Mouse (Mus musculus) spleen, embryonic (tissue): ENCODE results near the gene Rab37.

Experiments used
- CTCF ChIA-PET: fragments of 350-600 bp; sonication (Branson Sonifier 250); formaldehyde crosslinking; loops from one replicate; lab custom pipeline; 2022; lab: Charles Lee

The Rab37 gene

DNA sequence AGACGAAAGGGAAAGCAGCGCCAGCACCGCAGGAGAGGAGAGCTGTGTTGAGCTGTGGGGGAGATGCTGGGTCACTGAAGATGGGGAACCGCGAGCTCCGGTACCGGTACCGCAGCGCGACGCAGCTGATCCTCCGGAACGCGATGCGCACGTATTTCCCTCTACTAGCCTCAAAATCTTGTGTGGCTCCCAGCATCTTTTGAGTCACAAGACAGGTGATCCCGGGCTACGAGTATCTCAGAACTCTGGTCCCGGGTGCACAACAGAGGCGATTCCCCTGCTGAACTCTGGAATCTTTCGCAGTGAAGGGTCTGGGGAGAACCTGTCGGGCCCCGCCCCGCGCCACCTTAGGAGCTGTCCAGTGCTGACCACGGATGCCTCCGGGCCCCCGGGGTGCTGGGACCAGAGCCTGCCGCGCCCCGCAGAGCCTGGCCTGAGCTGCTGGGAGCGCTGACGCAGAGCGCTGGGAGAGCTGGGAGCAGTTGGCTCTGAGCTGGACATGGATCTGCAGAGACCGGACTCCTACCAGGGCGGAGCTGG lies at the start of gene Rab37:
TSS of gene Rab37 (plus strand) at position 70 of the 540 bp plus-strand sequence.
- CTCF ChIA-PET: interaction anchor here (1.1 kb wide), 2 partner anchors 9 to 62 kb away, joined by 3 to 5 read pairs; no protein-coding TSS in a partner anchor

DNA sequence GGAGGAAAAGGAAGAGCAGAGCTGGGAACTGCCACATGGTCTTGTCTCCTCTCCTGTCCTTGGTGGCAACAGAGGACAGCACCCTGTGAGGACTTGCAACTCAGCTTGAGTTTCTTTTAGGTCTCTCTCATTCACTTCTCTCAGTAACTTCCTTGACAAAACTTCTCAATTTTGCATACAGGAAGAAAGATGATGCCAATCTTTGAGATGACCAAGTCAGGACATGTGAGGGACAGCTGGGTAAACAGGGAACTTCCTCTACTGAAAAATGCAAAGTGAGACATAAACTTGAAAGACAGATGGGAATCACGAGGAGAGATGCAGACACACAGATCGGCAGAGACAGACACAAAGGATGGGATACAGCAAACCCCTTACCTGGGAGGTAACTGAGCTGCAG lies 43.0 kb upstream of the Rab37 start, which contains the start of gene Cd300ld3:
TSS of gene Cd300ld3 (minus strand) at position 151 of the 400 bp plus-strand sequence.
- CTCF ChIA-PET: no interaction called here

DNA sequence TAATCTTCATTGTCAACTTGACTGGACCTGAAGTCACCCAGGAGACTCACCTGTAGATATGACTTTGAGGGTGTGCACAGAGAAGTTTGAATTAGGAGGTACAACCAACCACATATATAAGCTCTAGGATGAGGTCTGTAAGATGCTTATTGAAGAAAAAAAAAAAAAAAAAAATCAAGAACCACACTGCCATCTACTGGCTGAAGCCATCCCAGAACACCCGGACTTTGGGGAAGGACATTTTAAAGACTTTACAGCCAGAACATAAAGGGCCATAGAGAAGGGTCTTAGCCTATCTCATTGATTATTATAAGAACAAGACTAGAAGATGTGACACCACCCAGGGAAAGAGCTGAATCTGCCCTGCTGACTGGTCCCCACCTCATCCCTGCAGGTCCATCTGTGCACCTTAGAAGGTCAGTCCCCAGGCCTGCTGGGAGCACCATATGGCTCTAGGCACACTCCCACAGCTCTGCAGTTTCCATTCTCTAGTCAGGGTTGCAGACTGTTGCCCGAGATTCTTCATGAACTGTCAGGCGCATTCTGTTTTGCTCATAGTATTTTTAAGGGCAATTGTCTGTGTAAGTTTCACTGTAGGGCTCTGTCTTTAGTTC lies 41.8 kb upstream of the Rab37 start:
- CTCF ChIA-PET: interaction anchor here (0.6 to 0.7 kb wide), 4 partner anchors 16 to 346 kb away, joined by 4 to 11 read pairs (median 8); no protein-coding TSS in a partner anchor

DNA sequence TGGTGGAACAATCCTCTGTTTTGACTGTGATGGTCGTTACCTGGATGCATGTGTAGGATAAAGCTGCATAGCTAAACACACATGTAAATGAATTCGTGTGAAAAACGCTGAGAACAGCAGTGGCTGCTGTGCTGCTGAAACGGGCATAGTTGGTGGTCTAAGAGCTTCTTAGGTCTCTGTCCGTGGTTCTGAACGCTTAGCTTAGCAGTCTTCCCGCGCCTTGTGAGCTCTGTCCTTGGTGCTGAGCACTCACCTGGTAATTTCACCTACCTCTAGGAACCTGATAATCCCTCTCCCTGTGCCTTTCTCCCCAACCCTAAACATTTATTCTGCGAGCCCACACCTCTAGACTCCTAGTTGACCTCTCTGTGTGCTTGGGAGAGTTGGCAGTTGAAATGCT lies 39.0 kb upstream of the Rab37 start:
- CTCF ChIA-PET: no interaction called here

DNA sequence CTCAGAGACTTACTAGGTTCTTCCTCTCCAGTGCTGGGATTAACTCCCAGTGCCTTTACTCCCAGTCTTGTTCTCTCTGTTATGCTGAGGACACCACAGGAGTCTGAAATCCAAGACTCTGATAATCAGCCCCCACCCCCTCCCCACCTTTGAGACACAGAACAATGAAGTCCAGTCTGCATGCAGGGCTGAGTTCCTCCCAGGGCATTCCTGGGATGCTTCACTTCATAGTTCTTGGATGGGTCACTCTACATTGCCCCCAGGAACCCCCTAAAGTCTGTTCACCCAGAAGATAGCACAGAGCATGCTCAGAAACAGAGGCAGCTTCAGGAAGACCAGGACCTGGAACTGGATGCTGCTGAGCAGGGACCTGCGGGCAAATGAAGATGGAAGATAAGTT lies 38.2 kb upstream of the Rab37 start:
- CTCF ChIA-PET: interaction anchor here (0.7 kb wide), 1 partner anchor 239 kb away, joined by 17 read pairs; no protein-coding TSS in a partner anchor

DNA sequence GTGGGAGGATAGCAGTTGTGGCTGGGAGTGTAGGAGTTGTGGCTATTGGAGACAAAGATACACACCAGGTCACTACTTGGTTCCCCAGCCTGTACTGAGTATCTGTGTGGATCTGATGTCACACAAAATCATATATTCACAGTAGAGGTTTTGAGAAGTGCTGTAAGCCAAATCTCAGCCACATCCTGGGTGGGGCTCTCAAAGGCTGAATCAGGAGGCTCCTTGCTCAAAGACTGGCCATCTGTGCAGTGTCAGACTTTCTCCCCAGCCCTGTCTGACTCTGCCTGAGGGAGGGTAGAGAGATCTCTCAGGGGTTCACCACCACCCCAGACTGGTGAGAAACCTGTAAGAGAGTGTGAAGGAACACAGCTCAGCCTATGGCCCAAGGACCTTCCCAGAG lies 36.7 kb upstream of the Rab37 start:
- CTCF ChIA-PET: no interaction called here

DNA sequence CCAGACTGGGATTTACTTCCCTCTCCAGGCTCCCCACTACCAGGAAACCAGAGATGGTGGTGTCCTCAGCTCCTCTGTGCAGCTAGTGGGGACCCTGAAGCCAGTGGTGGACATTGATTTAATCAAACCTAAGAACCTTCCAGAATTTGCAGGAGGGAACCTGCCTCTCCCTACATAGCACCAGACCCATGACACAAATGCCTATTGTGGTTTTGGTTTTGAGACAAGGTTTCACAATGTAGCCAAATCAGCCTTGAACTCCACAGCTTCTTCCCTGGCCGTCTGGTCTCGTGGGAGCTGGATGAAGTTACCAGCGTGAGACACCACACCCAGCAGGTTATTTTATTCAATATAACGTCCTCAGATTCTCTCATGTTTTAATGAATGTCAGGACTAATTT lies 32.5 kb upstream of the Rab37 start:
- CTCF ChIA-PET: no interaction called here

DNA sequence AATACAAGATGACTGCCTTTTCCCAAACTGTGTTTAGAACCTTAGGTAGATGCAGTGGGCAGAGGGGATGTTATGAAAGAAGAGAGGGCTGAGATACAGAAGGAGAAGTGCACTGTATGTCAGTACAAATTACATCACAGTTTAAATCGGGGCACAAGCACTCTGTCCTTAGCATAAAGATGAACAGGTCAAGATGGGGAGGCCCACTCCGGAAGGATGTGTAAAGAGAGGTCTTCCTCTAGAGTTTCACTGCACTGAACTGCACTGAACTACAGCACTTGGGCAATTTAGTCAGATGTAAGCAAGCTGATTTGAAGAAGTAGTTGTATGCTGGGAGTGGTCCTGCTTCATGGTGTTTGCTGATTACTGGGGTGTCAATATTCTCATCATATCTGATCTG lies 31.4 kb upstream of the Rab37 start:
- CTCF ChIA-PET: interaction anchor here (0.6 kb wide), 1 partner anchor 58 kb away, joined by 4 read pairs; the partner anchor contains the start of gene Cd300c2

DNA sequence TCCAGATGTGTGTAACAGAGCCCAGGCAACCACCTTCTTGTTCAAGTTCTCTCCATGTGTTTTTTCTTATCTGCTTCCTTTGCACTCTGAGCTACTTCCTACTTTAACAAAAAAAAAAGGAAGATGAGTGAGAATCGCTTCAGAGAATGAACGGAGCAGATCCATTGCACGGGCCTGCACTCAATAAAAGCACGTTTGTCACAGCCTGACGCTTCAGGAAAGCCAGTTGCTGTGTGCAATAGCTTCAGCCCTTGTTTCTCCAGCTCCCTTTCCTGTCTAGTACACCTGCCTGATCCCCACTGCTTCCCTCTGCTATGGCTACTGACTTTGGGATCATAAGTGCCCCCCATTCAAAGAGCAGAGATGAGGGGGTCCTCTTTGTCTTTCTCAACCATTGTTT lies 29.2 kb upstream of the Rab37 start, which contains the start of gene Cd300e:
TSS of gene Cd300e (minus strand) at position 101 of the 400 bp plus-strand sequence.
- CTCF ChIA-PET: no interaction called here

DNA sequence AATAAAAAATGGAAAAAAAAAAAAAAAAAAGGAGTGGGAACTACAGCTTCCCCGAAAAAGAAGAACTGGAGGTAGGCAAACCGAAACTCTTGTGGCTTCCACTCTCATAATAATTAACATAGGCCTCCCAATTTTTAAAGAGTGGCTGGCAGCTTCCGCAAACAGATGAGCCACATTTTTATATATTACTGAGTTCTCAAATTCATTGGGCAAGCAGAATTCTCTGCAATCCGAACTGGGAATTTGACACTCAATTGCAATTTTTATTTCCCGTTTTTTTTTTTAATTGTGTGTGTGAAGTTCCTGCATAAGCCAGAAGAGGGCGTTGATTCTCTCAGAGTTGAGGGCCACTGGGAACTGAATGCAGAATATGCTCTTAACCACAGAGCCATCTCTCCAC lies 24.5 kb upstream of the Rab37 start:
- CTCF ChIA-PET: interaction anchor here (0.7 kb wide), 1 partner anchor 105 kb away, joined by 6 read pairs; no protein-coding TSS in a partner anchor

DNA sequence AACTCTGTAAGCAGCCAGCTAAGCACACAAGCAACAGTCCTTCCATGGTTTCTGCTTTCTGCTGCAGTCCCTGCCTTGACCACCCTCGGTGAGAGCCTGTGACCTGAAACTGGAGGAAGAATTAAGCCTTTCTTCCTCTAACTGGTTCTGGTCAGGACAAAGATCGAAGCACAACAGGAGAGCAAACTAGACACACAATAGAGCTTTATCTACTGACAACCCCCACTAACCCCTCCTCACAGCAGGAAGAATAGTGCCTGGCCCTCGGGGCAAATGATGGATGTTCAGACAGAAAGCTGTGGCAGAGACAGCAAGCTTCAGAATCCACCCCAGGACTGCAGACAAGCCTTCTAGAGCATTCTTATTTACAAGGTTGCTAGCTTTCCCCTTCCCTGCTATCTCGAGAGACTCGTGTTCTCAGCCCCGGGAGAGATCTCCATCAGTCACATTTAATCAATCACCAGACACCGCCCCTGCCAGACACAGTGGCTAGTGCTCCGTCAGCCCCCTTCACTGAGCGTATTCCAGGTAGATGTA lies 20.1 kb upstream of the Rab37 start:
- CTCF ChIA-PET: no interaction called here

DNA sequence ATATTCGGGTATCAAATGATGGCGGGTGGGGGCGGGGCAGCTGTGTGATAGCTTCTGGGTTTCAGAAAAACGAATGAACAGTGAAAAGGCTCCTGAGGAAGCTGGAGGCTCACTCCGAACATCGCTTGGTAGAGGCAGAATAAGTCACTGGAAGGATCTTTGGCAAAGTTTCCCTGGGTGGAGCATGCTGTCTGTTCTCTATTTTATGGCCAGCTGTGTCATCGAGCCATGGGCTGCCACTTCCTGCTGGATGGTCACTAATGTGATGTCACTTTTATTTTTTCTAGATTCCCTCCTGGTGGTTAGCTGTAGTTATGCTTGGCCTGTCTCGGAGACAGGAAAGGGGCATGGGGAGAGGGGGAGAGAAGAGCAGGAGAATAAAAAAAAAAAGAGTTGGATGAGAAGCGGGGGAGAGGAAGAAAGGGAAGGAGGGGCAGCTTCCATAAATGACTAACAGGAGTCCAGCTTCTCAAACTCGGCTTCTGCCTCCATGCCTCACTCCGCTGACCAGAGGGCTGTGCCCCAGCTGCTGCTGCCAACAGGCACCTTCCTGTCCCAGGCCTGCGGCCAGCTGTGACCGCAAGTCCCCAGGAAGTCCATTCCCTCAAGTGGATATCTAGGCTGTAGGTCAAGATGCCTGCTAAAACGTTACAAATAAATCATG lies 19.5 kb upstream of the Rab37 start:
- CTCF ChIA-PET: no interaction called here

DNA sequence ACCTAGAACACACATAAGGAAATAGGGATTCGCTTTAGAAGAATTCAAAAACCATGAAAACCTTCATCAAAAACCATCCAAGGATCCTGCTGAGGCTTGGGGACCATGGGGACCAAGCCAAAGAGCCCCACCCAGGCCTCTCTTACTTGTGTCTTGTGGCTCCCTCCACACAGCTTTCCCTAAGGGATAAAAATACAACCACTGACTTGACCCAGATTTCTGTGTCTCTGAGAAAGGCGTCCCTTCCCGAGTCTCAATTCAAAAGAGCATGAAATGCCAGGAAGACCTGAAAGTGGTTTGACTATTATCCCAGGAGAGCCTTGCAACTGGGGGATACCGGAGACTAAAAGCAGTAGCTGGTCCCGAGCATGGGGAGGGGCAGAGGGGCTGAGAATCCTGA lies 18.2 kb upstream of the Rab37 start:
- CTCF ChIA-PET: interaction anchor here (0.7 kb wide), 1 partner anchor 31 kb away, joined by 7 read pairs; no protein-coding TSS in a partner anchor

DNA sequence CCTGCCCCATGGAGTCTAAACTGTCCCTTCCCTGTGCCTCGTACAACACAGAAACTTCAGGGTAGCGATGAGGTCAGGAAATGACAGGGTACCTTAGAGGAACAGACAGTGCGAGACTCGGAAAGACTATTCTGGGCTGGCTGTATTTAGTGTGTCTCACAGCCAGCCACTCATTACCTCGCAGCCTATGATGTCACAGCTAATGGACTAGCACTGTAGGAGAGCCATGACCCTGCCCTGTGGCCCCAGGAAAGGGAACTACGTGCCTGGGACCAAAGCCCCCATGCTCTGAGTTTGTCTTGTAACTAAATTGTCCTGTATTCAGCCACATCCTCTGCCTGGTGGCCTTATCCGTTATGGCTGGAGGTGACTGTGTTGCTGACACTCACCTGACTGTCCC lies 15.8 kb upstream of the Rab37 start:
- CTCF ChIA-PET: no interaction called here

DNA sequence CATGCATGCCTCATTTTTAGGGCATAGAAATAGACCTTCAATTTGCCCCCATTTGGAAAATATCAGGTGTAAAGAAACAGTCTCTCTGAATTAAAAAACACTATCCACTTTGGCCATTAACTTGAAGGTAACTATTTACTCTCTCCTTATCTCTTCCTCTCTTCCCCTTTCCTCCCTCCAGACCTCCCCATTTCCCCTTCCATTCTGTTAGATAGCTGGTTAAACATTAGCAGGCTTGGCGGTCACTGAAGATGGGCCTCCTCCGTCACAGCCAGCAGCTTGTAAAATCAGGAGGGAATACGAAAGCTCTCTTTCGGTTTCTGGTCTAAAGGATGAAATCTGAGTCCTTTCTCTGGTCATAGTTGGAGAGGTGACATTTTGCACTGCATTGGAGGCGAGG lies 15.4 kb upstream of the Rab37 start:
- CTCF ChIA-PET: no interaction called here

DNA sequence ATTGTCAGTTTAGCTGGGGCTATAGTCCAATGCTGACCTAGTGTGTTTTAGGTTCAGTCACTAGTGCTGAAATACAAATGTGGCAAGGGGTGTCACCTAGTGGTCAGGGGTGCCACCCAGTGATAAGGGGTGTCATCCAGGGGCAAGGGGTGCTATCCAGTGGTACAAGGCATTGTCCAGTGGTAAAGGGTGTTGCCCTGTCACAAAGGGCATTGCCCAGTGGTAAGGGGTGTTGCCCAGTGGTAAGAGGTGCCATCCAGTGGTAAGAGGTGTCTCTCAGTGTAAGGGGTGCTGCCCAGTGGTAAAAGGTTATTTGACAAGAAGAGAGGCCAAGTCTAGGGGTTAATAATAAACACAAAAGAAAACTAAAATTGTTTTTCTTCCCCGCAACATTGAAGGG lies 13.8 kb upstream of the Rab37 start:
- CTCF ChIA-PET: interaction anchor here (0.6 kb wide), 1 partner anchor 78 kb away, joined by 7 read pairs; no protein-coding TSS in a partner anchor

DNA sequence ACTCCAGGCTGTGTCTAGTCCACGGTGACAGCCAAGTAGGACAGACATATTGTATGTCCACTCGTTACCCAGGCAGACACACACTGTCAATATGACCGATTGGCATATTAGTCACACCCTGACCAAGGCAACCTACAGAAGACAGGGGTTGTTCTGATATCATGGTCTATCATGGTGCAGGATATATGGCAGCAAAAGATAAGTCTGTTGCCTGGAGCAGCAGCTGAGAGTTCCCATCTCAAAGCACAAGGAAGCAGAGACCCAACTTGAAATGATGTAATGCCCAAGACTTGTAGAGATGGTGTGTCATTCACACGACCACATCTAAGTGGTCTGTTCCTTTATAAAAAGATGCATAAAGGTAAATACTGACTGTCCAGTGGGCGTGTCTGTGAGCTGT lies 12.6 kb upstream of the Rab37 start:
- CTCF ChIA-PET: no interaction called here

DNA sequence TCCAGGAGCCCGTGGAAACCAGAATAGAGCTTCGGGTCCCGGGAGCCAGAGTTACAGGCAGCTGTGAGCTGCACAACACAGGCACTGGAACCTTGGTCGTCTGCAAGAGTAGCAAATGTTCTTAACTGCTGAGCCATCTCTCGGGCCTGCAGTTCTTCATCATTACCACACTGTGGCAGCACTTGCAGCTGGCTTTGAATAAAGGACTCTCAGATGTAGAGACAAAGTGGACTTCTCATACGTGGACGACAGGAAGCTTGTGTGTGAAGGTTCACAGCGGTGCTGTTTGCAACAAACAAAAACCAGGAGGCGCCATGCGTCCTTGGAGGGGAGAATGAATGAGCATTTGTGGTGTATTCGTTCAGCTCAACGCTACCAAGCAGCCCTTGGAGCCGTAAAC lies 10.3 kb upstream of the Rab37 start:
- CTCF ChIA-PET: interaction anchor here (0.7 to 1.4 kb wide), 3 partner anchors 12 to 103 kb away, joined by 3 to 7 read pairs (median 3); no protein-coding TSS in a partner anchor

DNA sequence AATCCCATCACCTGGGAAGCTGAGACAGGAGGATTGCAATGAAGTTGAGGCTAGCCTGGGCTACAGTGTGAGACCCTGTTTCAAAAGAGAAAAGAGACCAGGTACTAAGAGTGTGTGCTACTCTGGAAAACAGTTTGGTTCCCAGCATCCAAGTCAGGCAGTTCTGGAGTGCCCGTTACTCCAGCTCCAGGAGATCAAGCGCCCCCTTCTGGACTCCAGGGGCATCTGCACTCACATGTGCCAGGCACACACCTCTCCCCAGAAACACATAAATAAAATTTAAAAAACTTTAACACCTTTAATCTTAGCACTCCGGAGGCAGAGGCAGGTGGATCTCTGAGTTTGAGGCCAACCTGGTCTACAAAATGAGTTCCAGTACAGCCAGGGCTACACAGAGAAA lies 9.9 kb upstream of the Rab37 start:
- CTCF ChIA-PET: interaction anchor here (0.7 to 1.4 kb wide), 3 partner anchors 11 to 103 kb away, joined by 3 to 7 read pairs (median 3); no protein-coding TSS in a partner anchor

DNA sequence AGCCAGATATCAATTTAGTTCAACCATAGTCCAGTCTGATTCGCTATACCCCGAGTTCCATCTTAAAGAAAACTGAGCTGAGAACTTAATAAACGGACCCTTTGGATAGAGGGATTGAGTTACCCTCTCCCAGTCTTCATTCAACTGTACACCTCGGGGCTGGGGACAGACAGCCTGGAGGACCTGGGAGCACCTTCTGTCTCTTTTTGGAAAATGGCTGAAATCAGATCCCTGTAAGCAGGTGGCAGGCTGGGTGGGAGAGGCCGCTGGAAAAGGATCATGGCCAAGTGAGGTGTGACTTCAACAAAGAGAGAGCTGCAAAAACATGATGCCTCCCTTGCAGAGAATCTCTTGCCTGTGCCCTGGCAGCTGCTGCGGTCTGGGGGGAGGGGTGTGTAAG lies 9.0 kb upstream of the Rab37 start:
- CTCF ChIA-PET: interaction anchor here (1.2 kb wide), 1 partner anchor 9 kb away, joined by 3 read pairs; the partner anchor contains the start of gene Rab37

DNA sequence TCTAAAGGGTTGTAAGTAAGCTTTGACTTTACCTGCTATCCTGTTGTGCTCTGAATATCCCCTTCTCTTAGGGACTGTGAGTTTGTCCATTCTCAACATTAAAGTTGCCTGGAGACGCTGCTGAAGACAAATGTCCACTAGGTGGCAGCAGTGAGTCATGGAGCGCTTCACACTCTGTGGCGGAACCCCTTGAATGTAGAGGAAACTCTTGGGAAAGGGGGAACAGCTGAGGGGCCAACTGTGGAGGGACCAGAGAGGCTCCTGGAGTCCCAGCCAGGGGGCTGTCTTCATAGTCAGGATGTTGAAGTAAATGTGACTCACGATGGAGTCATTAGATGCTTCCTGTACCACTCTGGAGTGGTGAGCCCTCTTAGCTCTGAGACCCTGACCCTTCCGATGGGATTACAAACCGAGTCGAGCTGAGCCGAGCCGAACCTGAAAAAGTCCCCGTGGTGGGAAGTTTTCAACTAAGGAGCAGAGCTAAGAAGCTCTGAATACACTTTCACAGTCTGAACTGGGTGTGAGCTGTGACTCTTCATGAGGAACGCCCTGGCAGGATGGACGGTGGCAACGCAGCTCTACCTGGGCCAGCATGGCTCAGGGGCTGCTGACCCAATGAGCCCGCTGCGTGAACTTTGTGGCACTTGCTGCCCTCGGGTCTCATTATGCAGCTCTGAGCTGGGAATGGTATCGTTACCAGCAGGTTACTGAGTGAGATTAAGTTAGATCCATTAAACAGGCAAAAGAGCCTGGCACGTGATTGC lies 7.7 kb upstream of the Rab37 start:
- CTCF ChIA-PET: interaction anchor here (0.9 to 1.5 kb wide), 4 partner anchors 8 to 98 kb away, joined by 3 to 5 read pairs (median 4); partner anchors contain the start of gene Rab37
